ENCODE assay signal across 8 mouse cellular contexts in genomic region chr2:84733579-84734300, GRCm38 (mm10). TPM values are rescaled to one million over a fixed set of nuclear protein-coding genes. Genes with fewer than 3 reads are reported as not detected.
DNase-seq lines count a peak whose midpoint lies in the region; ATAC-seq and TF ChIP-seq lines count a peak whose summit lies in the region.

TSS of gene Ypel4 (plus strand) at chr2:84734058.

- TF ChIP-seq EP300 in lung, postnatal 0 days (IDR thresholded peaks at IDR 0.05), result no peak

- H3K9me3 ChIP-seq in heart, embryonic 10.5 days, result no peaks in the 10 kb centered on the region
- H3K9me3 ChIP-seq in lung, postnatal 0 days (ENCODE audit: low read length), result no peaks in the 10 kb centered on the region

- H3K27ac ChIP-seq in heart, embryonic 10.5 days, result peak within 1 kb of the TSS; percentile 84
- H3K27ac ChIP-seq in lung, postnatal 0 days (ENCODE audit: low read length), result no peak within 1 kb of the TSS

- no peaks in the 10 kb centered on the region for H3K36me3 ChIP-seq in heart, embryonic 10.5 days
- no peaks in the 10 kb centered on the region for H3K36me3 ChIP-seq in lung, postnatal 0 days (ENCODE audit: insufficient read depth, low read length)

- ATAC-seq in activated CD4-positive, CD25-positive, alpha-beta regulatory T cell, adult 4 months, result peak; percentile 73
- peak; percentile 67 for ATAC-seq in lung, postnatal 0 days

- H3K4me2 ChIP-seq in lung, postnatal 0 days (replicated peaks; ENCODE audit: low read depth, low read length), result peak within 1 kb of the TSS; percentile 40

- H3K27me3 ChIP-seq in heart, embryonic 10.5 days (ENCODE audit: insufficient read depth, poor library complexity, severe bottlenecking), result no peaks in the 10 kb centered on the region
- 0 out of 2 replicates have a peak, but pooled peaks cover 11% of the 10 kb centered on the region for H3K27me3 ChIP-seq in lung, postnatal 0 days (replicated peaks; ENCODE audit: insufficient read depth, low read length)

- peak within 1 kb of the TSS; percentile 60 for H3K4me3 ChIP-seq in heart, embryonic 10.5 days
- peak within 1 kb of the TSS; percentile 19 for H3K4me3 ChIP-seq in lung, postnatal 0 days (ENCODE audit: low read depth, low read length)

- peak; percentile 79 for DNase-seq in CD4-positive, CD25-positive, alpha-beta regulatory T cell, adult 2 months (ENCODE audit: low read depth, low spot score)
- DNase-seq in embryo, embryonic 10 days (ENCODE audit: low spot score), result peak; percentile 46
- DNase-seq in heart, embryonic 10.5 days (ENCODE audit: low spot score), result peak; percentile 88
- peak; percentile 83 for DNase-seq in layer of hippocampus, adult 9-11 months
- DNase-seq in lung, postnatal 0 days (ENCODE audit: low spot score), result peak; percentile 62
- DNase-seq in retina, postnatal 1 day, result peak; percentile 80
- no peak for DNase-seq in thymus, postnatal 10 days (ENCODE audit: low spot score in 2 of 2)

- peaks cover 51% of the 10 kb centered on the region for H3K4me1 ChIP-seq in heart, embryonic 10.5 days
- peaks cover 10% of the 10 kb centered on the region; the same call in 1 of the 2 replicates for H3K4me1 ChIP-seq in lung, postnatal 0 days (ENCODE audit: insufficient read depth, low read depth, low read length)

- no peak for TF ChIP-seq CTCF in lung, postnatal 0 days (IDR thresholded peaks at IDR 0.05)

- 3% methylated on average over 8 of the region's 8 CpGs for WGBS in heart, embryonic 10.5 days
- WGBS in lung, postnatal 0 days, result 4% methylated on average over 7 of the region's 8 CpGs

- H3K9ac ChIP-seq in lung, postnatal 0 days (replicated peaks; ENCODE audit: low read depth), result no peak within 1 kb of the TSS

RNA-seq across cellular contexts. Expression of gene Ypel4, which starts in this region (rescaled TPM):
- 1 to 10 TPM in 1 of 2 experiments, under 1 TPM in 1; 0.64 to 1.1 TPM for polyA plus RNA-seq in activated CD4-positive, CD25-positive, alpha-beta regulatory T cell, adult 4 months (2017; shearing (Covaris generic))
- 6.4 and 6.8 TPM in 2 replicates for polyA plus RNA-seq in heart, embryonic 10.5 days (2016; fragmentation: Nextera tagmentation; extraction: Ambion mirVana)
- 2.6 and 3.4 TPM in 2 replicates for polyA plus RNA-seq in lung, postnatal 0 days (2015; fragmentation: Nextera tagmentation; extraction: Ambion mirVana)

Comparison
In these comparisons a context has a peak if more than half of its experiments do, and no peak if none do; other contexts are left out.
1. DNase-seq: peak in CD4-positive, CD25-positive, alpha-beta regulatory T cell, adult 2 months (single experiment), embryo, embryonic 10 days (single experiment), heart, embryonic 10.5 days (single experiment), layer of hippocampus, adult 9-11 months (single experiment), lung, postnatal 0 days (single experiment) and retina, postnatal 1 day (single experiment); none in thymus, postnatal 10 days (0 of 2).